Mouse (Mus musculus): Measurements from ENCODE around the gene Pten. TPM values are rescaled to one million over a fixed set of nuclear protein-coding genes. Genes with fewer than 3 reads are reported as not detected.

Gene Pten
- 58.8 and 64.1 TPM in 2 replicates for polyA plus RNA-seq (2011; ENCODE audit: insufficient read depth, insufficient read length, low read depth, missing spikeins)

- H3K4me1 ChIP-seq (ENCODE audit: control insufficient read depth, insufficient read depth, low read length), result no peaks in the 10 kb centered on the region
- peak within 1 kb of the TSS; percentile 95 for H3K4me3 ChIP-seq (ENCODE audit: low read depth, low read length)
- H3K27me3 ChIP-seq (ENCODE audit: control insufficient read depth, insufficient read depth, low read length, poor library complexity, severe bottlenecking), result no peaks in the 10 kb centered on the region
- H3K9ac ChIP-seq (ENCODE audit: low read depth, poor library complexity, severe bottlenecking), result peak within 1 kb of the TSS; percentile 97
- H3K9me3 ChIP-seq (replicated peaks; ENCODE audit: control insufficient read depth, insufficient read depth, low read length, poor library complexity, severe bottlenecking), result no peaks in the 10 kb centered on the region
- TF ChIP-seq POLR2A (IDR thresholded peaks at IDR 0.05; ENCODE audit: insufficient read depth, low read length) (peak; percentile 66), EP300 (IDR thresholded peaks at IDR 0.05; ENCODE audit: insufficient read depth, low read depth, low read length) (peak; percentile 81), CTCF (IDR thresholded peaks at IDR 0.05; ENCODE audit: low read depth, low read length) (no peak)
- peaks cover 3% of the 10 kb centered on the region; the same call in 1 of the 2 replicates for H3K36me3 ChIP-seq (ENCODE audit: control insufficient read depth, insufficient read depth, low read length, poor library complexity, severe bottlenecking)
- H3K27ac ChIP-seq (ENCODE audit: insufficient read depth, low read length), result peak within 1 kb of the TSS; percentile 44
Measured at GRCm38 (mm10) chr19:32756900-32757725, at the start of gene Pten. Gene Pten, plus strand, starts transcription at chr19:32757497.

- H3K27ac ChIP-seq (ENCODE audit: insufficient read depth, low read length), result no peak overlapping the region
- no peaks in the 10 kb centered on the region for H3K9me3 ChIP-seq (replicated peaks; ENCODE audit: control insufficient read depth, insufficient read depth, low read length, poor library complexity, severe bottlenecking)
- H3K4me1 ChIP-seq (ENCODE audit: control insufficient read depth, insufficient read depth, low read length), result no peaks in the 10 kb centered on the region
- no peak overlapping the region for H3K9ac ChIP-seq (ENCODE audit: low read depth, poor library complexity, severe bottlenecking)
- no peak overlapping the region for H3K4me3 ChIP-seq (ENCODE audit: low read depth, low read length)
- H3K27me3 ChIP-seq (ENCODE audit: control insufficient read depth, insufficient read depth, low read length, poor library complexity, severe bottlenecking), result no peaks in the 10 kb centered on the region
- H3K36me3 ChIP-seq (ENCODE audit: control insufficient read depth, insufficient read depth, low read length, poor library complexity, severe bottlenecking), result peaks cover 26% of the 10 kb centered on the region
- no peak for TF ChIP-seq EP300 (IDR thresholded peaks at IDR 0.05; ENCODE audit: insufficient read depth, low read depth, low read length)
- no peak for TF ChIP-seq CTCF (IDR thresholded peaks at IDR 0.05; ENCODE audit: low read depth, low read length)
- TF ChIP-seq POLR2A (IDR thresholded peaks at IDR 0.05; ENCODE audit: insufficient read depth, low read length), result no peak
Measured at GRCm38 (mm10) chr19:32708996-32709395, 48.3 kb upstream of the Pten start.

DNA sequence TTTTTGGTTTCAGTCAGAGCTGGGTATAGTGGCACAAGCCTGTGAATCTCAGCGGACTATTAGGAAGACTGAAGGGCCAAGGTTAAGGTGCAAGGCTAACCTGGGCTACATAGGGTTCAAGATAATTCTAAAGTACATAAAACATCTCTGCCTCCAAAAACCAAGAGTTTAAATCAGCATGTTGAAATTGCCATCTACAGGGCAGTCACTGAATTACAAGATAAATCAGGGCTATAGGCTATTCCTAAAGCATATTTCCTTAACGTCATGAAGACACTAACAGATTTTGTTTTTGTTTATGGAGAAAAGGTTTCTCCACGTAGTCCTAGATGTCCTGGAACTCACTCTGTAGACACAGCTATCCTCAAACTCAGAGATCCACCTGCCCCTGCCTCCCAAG lies 47.0 kb upstream of the Pten start:
- no peaks in the 10 kb centered on the region for H3K9me3 ChIP-seq (replicated peaks; ENCODE audit: control insufficient read depth, insufficient read depth, low read length, poor library complexity, severe bottlenecking)
- no peak overlapping the region for H3K27ac ChIP-seq (ENCODE audit: insufficient read depth, low read length)
- H3K27me3 ChIP-seq (ENCODE audit: control insufficient read depth, insufficient read depth, low read length, poor library complexity, severe bottlenecking), result no peaks in the 10 kb centered on the region
- no peak overlapping the region for H3K4me3 ChIP-seq (ENCODE audit: low read depth, low read length)
- H3K36me3 ChIP-seq (ENCODE audit: control insufficient read depth, insufficient read depth, low read length, poor library complexity, severe bottlenecking), result peaks cover 17% of the 10 kb centered on the region
- no peak for TF ChIP-seq CTCF (IDR thresholded peaks at IDR 0.05; ENCODE audit: low read depth, low read length)
- no peak for TF ChIP-seq EP300 (IDR thresholded peaks at IDR 0.05; ENCODE audit: insufficient read depth, low read depth, low read length)
- no peak for TF ChIP-seq POLR2A (IDR thresholded peaks at IDR 0.05; ENCODE audit: insufficient read depth, low read length)
- H3K9ac ChIP-seq (ENCODE audit: low read depth, poor library complexity, severe bottlenecking), result 0 out of 2 replicates have a peak overlapping the region, but pooled peaks have one; percentile 94
- H3K4me1 ChIP-seq (ENCODE audit: control insufficient read depth, insufficient read depth, low read length), result no peaks in the 10 kb centered on the region

DNA sequence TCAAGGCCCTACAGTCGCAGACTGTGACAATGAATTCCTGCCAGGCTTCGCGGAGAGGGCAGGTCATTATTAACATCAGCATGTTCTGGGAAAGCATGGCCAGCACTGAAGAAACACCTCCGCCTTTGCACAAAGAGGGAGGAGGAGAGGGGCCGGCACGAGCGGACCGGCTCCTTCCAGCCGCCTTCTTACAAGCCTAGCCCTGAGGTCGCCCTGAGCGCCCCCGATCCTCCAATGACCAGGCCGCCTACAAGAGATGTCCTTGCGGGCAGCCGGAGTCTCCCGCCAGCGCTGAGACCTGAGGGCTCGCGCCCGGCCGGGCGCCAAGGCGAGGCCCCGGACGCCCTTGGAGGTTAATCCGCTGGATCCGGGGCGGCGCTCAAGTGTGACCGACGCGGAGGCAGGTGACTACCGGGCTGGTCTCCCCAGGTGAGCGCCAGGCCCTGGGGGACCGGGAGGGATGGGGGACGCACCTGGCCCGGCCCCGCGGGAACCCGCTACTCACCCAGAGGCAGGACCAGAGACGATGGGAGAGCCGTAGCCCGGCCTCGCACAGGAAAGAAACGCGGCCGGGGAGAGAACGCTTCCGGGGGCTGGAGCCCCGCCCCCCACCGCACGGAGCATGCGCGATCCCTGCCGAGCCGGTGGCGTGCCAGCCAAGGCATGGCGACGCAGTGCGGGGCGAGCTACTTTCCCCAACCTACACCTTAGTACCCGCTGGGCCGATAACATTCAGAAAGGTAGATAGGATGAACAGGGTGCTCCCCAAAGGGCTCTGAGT lies 45.3 kb upstream of the Pten start:
- Histone ChIP-seq H3K27ac (ENCODE audit: insufficient read depth, low read length) (peak overlapping the region; percentile 47), H3K36me3 (ENCODE audit: control insufficient read depth, insufficient read depth, low read length, poor library complexity, severe bottlenecking) (peaks cover 3% of the 10 kb centered on the region; the same call in 1 of the 2 replicates), H3K4me3 (ENCODE audit: low read depth, low read length) (peak overlapping the region; percentile 100), H3K9me3 (replicated peaks; ENCODE audit: control insufficient read depth, insufficient read depth, low read length, poor library complexity, severe bottlenecking) (no peaks in the 10 kb centered on the region), H3K9ac (ENCODE audit: low read depth, poor library complexity, severe bottlenecking) (peak overlapping the region; percentile 94), H3K4me1 (ENCODE audit: control insufficient read depth, insufficient read depth, low read length) (no peaks in the 10 kb centered on the region), H3K27me3 (ENCODE audit: control insufficient read depth, insufficient read depth, low read length, poor library complexity, severe bottlenecking) (no peaks in the 10 kb centered on the region)
- TF ChIP-seq CTCF (IDR thresholded peaks at IDR 0.05; ENCODE audit: low read depth, low read length) (no peak), POLR2A (IDR thresholded peaks at IDR 0.05; ENCODE audit: insufficient read depth, low read length) (peak; percentile 95)

DNA sequence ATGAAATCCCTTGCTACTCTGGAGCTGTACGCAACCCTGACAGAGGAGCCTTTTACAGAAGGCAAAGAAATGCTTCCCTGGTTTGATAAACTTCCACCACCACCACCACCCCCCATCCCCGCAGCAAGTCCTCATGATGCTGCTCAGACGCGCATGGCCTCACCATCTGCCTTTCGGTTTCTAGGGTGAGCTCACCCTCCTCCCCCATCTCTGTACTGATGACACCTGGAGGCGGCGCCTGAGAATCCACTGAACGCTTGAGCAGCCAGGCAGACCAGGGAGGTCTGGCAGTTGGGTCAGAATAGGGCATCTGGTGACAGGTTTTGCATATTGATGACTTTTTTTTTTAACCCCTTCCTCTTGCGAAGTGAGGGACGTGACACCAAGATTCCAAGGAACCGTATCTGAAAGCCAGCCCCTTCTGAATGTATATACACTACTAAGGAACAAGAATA lies 44.7 kb upstream of the Pten start:
- H3K9me3 ChIP-seq (replicated peaks; ENCODE audit: control insufficient read depth, insufficient read depth, low read length, poor library complexity, severe bottlenecking), result no peaks in the 10 kb centered on the region
- H3K4me1 ChIP-seq (ENCODE audit: control insufficient read depth, insufficient read depth, low read length), result no peaks in the 10 kb centered on the region
- peak overlapping the region; percentile 47 for H3K27ac ChIP-seq (ENCODE audit: insufficient read depth, low read length)
- H3K36me3 ChIP-seq (ENCODE audit: control insufficient read depth, insufficient read depth, low read length, poor library complexity, severe bottlenecking), result peaks cover 3% of the 10 kb centered on the region; the same call in 1 of the 2 replicates
- H3K9ac ChIP-seq (ENCODE audit: low read depth, poor library complexity, severe bottlenecking), result peak overlapping the region; percentile 94
- H3K4me3 ChIP-seq (ENCODE audit: low read depth, low read length), result peak overlapping the region; percentile 100
- TF ChIP-seq POLR2A (IDR thresholded peaks at IDR 0.05; ENCODE audit: insufficient read depth, low read length) (no peak), EP300 (IDR thresholded peaks at IDR 0.05; ENCODE audit: insufficient read depth, low read depth, low read length) (no peak), CTCF (IDR thresholded peaks at IDR 0.05; ENCODE audit: low read depth, low read length) (no peak)
- H3K27me3 ChIP-seq (ENCODE audit: control insufficient read depth, insufficient read depth, low read length, poor library complexity, severe bottlenecking), result no peaks in the 10 kb centered on the region
